Mouse (Mus musculus) left cerebral cortex, adult 8-10 months (tissue): ENCODE measurements around the gene Galnt17. TPM values are rescaled to one million over a fixed set of nuclear protein-coding genes. Genes with fewer than 3 reads are reported as not detected.
A peak's percentile ranks its signal among the peaks of the same experiment; 100 is the strongest.

ENCODE experiments used
- DNase-seq, 2 experiments: peaks; one replicate each; pipeline ENCODE4 v3.0.0; 2022; ENCODE audit warnings: low spot score in 2 of 2
- total RNA-seq, 4 experiments: library from RNA; stranded (reverse); gene quantifications; 2 replicates each; pipeline ENCODE4 v1.2.4; 2022

Galnt17 gene
- total RNA-seq, 4 experiments from 2014 or later: 33.1 to 35.1 (median 33.9) TPM

DNA sequence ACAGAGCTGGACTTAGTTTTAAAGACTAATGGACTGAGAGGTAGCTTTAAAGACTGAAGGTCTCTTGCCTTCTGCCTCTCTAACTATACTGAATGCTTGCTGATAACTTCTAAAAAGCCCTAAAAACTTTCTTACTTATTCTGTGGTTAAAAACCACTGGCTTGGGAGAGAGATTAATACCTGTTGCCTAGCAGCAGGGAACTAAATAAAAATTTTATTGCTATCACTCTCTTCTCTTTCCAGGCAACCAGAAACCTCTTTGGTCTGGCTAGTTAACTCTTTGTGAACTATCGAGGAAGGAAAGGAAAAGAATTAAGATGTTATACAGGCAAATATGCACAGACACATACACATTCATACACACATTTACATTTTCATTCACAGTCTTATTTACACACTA is 377.3 kb downstream of the Galnt17 start:
- DNase-seq: no peak

DNA sequence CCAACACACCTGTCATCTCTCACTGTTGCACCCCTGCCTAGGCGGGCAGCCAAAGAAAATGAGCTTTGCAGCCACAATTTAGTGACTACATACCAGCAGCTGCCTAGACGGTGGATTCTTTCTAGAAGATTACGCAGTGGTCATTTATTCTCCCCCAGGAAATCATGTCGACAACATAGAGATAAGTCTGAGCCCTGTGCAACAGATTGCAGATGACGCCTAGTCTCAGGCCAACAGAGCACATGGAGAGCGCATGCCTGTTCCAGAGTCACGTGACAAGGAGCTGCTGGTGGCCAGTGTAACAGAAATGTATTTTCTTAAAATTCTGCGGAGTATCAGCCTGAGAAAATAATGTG is 380.5 kb downstream of the Galnt17 start:
- no peak for DNase-seq

DNA sequence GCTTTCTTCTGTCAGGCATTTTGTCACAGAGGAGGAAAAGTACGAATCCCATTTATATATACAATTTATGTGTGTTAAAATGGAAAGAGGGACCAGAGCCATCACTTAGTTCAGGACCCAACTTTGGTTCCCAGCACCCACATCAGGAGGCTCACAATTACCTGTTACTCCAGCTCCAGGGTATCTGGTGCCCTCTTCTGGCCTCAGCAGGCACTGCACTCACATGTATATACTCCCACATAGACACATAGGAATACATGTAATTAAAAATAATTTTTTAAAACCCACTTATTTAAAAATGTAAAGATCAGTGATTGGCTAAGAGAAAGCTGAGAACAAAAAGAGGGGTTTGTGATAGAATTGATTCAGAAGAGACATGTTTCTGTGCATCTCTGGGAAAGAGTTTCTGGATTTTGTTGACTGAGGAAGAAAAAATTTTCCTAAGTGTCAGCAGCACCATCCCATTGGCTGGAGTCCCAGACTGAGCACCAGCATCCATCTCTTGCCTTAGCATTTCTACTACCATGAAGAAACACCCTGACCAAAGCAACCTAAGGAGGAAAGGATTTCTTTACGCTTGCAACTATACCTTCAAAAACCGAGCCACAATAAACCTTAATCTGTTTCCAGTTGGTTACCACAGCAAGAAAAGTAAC is 381.0 kb downstream of the Galnt17 start:
- DNase-seq: no peak

DNA sequence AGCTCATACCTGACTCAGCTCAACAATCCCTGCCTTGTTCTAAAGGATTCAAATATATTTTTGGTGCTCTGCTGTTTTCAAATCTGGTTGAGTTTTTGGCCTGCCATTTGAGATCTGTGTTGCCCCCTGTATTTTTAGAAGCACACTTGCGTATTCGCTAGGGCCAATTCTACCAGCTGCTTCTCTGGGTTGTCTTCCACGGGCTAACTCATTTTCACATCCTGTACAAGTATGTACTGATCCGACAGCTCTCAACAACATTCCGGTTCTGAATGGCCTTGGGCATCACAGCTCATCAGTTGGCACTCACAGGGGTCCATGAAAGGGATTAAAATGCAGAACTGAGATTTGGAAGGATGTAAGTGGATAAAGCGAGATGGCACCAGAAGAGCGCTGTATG is 382.6 kb downstream of the Galnt17 start:
- DNase-seq: no peak

DNA sequence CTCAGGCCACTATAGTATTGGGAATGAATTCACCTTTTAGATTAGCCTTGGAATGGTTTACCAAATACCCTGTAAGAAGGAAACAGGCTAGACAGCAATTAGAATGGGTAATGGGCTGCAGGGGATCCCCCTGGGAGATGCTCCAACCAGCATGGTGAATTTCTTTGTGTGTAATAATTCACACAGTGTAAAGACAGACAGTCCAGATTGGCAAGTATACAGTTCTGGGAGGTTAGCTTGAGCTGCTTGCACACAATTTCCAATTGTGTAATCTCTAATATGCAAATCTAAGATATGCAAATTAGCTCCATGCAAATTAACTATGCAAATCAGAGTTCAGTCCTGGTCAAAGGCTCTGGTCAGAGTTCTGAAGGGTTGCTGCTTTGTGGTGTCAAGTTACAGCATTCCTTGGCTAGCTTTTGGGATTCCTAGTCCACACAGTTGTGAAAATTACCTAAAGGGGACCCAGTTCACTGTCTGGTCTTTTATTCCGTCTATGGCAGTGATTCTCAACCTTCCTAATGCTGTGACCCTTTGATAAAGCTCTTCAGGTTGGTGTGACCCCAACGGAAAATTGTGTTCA is 384.0 kb downstream of the Galnt17 start:
- DNase-seq: no peak

DNA sequence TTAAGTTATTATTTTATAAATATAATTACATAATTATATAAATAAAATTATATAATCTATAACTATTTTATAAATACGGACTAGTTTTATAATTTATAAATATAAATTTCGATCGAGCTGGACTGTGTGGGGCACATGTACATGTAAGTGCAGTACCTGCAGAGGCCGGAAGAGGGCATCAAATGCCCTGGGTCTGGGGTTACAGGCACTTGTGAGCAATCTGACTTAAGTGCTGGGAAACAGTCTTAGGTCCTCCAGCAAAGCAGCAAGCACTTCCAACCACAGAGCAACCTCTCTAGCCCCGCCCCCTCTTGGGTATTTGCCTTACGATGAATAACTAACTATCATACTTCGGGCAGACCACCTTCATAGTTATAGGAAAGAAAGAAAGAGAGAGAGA is 388.3 kb downstream of the Galnt17 start:
- DNase-seq: no peak

DNA sequence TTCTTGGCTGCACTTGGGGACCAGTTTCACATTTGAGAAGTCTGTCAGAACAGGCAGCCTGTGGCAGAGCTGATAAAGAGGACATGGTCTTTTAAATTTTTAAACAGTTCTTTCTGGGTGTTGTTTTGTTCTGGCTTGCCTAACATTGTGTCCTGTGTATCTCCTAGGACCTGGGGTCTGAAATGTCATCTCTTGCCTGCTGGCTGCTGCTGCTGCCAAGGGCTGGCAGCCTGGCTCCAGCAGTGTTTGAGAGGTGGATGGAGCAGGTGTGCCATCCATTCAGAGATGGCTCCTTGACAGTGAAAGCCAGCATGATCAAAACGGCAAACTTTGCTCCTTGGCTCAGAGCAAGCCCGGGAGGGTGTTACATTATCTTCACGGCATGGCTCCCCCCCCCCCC is 393.7 kb downstream of the Galnt17 start:
- DNase-seq: no peak

DNA sequence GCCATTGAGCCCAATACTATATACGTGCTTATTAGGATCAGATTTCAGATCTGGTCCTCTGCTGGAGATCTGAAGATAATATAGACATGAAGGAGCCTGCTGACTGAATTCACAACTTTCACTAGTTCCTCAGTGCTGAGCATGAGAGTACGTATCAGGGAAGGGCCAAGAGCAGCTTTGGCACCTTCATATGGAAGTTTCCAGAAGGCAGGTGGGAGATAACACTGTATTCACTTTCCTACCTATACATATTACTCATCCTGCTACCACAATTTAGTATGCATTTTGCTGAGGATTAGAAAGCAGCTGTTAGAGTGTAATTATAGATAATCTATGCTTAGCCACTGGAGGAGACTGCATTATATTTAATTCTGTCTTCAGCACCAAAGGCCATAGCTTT is 396.7 kb downstream of the Galnt17 start:
- DNase-seq: peak in 1 of 2 experiments; percentile 20

DNA sequence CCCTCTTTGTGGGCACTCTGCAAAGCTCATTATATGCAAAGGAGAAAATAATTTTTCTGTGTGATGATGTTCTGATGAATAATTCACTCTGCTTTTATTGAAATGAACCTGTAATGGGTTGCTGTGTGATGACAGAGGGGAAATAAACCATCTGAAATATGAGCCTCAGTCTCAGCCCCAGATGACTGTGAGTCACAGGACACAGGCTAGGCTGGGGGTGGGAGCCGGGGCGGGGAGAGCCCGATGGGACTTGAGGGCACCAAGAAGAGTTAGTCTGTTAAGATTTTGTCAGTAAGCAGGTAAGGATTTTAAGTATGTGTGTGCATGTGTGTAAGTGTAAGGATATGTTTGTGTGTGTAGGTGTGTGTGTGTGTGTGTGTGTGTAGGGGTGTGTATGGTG is 406.6 kb downstream of the Galnt17 start:
- DNase-seq: no peak

DNA sequence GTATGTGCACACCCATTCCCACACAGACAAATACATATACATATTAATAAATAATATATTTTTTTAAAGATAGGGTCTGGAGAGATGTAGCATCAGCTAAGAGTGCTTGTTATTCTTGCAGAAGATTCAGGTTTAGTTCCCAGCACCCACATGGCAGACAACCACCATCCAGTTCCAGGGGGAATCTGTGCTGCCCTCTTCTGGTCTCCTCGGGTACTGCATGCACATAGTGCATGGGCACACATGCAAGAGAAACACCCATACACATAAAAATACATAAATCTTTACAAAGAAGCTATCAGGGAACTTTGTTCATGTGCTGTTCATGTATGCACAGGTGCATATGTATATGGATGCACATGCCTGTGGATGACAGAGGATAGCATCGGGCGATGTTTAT is 412.3 kb downstream of the Galnt17 start:
- no peak for DNase-seq

DNA sequence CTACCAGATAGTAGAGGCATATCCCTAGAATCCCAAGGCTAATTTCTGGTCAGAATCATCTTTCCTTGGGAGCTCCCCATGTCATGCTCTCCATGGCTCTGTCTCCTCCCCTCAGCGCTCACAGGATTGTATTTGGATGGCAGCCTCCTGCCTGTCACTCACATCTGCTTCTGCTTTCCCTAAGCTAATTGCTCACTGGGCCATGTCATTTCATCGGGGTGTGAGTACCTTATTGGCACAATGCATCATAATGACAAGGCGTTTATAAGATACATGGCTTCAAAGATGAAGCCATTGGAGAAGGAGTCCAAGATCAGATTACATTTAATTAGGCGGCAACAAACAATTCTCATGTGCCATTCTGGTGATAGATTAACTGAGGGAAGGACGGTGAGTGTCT is 416.6 kb downstream of the Galnt17 start:
- DNase-seq: no peak

DNA sequence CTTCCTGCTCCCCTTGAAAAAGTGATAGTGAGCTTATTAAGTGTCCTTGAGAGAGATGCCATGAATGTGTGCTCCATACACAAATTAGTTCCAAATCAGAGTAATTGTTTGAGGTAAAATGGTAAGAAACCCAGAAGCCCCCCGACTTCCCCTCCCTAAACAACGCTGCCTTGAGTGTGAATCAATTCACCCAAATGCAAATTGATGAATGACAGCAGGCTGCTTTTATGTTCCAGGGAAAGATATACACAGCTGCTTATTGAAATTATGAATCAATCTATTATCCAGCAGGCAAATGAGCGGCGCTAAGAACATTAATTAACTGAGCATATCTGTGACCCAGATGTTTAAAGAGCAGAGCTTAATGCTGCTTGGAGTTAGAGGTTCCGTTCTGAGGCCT is 428.0 kb downstream of the Galnt17 start:
- no peak for DNase-seq

DNA sequence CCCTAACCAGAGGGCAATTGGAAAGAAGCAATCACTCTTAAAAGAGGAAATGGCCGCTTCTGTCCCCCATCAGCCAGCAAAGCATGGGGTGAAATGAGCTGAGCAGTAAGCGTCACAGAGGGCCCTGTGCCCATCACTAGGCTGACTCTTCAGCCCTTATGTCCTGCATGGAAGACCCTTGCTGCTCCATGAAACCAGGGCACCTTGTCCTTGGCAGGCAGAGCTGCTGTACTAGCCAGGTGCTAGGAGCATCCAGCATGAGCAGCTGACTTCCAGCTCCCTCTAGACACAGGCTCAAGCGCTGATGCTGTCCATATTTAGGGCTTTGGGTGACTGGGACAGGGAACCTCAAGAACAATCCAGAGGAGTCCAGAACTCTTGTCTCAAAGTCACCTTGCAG is 432.9 kb downstream of the Galnt17 start:
- no peak for DNase-seq

DNA sequence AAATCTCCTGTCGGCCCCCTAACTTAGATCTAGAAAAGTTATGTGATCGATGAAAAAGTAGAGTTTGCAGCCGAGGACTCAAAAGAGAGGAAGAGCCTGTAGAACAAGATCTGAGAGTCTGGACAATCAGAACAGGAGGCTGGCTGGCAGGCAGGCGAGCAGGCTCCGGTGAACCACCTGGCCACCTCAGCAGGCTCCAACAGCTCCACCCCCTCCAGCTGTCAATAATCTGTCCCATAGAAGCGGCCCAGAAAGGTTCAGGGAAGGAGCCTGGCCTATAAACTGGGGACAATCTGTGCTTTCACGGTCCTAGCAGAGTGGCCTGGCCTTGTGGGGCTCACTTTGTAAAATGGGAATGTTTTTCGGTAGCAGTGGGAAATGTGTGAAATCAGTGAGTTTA is 437.2 kb downstream of the Galnt17 start:
- no peak for DNase-seq

DNA sequence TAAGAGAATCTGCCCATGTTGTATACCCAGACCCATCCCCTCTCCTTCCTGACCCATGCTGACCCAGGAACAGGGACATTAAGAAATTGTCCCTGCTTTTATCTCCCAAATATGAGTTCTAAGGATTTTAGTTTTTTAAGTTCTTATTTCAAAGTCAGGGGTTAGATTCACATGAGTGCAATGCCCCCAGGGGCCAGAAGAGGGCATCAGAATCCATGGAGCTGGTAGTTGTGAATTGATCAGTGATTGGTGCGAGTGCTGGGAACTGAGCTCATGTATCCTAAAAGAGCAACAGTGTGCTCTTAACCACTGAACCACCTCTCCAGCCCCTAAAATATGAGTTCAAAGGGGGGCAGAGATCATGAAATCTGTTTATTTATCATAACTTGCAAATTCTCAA is 438.4 kb downstream of the Galnt17 start:
- DNase-seq: no peak

DNA sequence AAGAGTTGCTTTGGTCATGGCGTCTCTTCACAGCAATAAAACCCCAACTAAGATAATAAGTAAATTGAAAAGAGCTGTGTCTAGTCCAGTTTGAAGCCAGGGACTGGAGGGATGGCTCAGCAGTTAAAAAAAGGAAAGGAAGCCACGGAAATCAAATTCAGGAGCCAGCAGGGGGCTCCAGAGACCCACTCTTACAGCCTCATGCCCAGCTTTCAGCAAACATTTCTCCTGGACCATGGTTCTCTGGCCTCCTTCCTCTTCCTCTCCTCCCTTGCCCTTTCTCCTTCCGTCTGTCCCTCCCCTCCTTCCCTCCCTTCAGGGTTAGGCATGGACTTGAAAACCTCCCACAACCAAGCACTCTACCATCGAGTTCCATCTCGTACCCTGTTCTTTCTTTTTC is 446.0 kb downstream of the Galnt17 start:
- DNase-seq: peak in 1 of 2 experiments; percentile 46

DNA sequence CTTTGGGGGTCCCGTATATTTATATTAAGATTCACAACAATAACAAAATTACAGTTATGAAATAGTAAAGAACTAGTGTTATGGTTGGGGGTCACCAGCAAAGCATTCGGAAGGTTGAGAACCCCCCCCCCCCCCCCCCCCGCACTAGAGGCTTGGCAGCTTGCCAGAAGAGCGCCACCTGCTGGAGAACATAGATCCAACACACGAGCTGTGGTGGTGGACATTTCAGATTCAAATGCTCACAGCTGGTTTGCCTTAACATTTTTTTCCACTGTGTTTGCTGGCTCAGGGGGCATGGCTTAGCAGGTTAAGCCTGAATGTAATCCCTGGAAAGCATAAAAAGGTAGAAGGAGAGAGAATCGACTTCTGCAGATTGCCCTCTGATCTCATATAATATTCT is 448.6 kb downstream of the Galnt17 start:
- DNase-seq: no peak

DNA sequence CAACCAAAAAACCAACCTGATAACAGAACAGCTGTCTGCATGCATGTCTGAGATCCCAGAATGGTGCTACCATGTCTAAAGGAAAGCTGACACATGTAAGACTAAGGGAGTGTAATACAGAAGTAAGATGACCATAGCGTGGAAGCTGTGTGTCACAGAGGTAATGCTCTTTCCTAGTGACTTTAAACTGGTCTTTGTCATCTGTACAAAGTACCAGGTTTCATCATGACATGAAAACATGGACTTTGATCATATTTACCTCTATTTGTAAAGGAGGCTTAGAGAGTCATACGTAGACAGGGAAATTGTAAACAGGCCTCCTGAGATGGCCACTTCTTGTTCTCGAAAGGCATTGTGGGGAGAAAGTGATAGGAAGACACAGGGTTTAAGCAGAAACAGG is 449.6 kb downstream of the Galnt17 start:
- no peak for DNase-seq

DNA sequence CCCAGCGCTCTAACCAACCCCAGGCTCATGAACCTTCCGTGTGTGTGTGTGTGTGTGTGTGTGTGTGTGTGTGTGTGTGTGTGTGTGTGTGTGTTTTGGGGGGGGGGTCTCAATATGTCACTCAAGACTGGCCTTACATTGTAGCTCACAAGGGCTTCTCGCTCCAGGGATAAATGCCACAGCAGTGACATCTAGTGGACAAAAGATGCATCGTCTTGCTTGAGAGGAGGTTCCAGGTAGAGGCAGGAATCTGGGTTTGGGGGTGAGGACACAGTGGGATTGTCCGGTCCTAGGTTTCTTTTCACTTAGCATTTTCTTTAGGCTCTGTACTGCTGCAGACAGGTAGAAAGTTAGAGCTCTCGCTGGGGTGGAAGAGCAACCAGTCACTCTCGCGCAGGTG is 450.1 kb downstream of the Galnt17 start:
- DNase-seq: no peak

DNA sequence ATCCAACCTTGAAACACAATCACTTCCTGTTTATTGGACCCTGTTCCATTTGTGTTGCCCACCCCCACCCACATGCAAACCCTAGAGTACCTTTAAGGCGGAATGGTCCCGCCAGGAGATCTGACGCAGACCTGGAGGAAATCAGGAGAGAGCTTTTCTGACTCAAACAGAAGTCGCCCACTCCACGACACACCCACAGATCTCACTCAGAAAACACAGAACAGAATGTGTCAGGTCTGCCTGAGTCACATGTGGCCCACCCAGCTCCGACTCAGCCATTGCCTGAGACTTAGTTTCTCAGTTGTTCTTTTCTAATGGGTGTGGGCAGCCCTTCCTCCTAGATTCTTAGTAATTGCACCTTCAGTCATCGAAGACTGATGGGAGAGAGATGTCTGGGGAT is 453.9 kb downstream of the Galnt17 start:
- peak in 1 of 2 experiments; percentile 78 for DNase-seq

DNA sequence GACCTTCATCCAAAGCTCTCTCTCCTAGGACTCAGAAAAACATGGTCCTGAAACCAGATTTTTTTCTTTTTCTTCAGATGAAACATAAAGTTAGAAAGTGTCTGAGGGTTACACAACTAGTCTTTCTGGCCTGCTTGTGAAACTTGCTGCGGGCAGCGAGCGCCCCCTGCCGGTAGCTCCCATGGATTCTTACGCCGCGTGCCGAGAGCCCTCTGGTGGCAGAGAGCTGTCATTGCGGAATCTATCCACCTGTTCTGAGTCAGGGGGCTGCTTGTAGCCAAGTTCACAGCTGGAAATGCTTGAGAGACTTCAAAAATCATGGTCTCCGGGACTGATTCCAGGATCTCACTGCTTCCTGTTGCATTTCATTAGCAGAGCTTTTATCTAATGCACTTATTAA is 454.9 kb downstream of the Galnt17 start:
- DNase-seq: peak; percentile 61 to 91

DNA sequence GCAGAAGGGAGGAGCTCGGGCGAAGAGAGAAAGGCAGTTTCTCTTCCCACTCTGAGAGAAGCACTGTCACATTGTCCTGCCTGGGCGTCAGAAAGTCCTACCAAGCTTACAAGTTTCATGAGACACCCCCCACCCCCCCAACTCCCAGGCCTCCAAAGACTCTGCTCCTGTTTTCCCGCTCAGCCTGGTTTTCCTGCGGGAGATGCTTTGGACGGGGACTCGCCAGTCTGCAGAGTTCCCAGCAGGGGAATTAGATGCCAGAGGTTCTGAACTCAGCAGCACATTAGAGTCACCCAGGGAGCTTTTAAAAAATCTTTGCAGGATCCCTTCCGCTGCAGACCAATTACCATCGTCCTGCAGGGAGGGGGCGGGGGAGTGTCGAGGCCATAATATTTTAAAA is 456.1 kb downstream of the Galnt17 start:
- DNase-seq: no peak

DNA sequence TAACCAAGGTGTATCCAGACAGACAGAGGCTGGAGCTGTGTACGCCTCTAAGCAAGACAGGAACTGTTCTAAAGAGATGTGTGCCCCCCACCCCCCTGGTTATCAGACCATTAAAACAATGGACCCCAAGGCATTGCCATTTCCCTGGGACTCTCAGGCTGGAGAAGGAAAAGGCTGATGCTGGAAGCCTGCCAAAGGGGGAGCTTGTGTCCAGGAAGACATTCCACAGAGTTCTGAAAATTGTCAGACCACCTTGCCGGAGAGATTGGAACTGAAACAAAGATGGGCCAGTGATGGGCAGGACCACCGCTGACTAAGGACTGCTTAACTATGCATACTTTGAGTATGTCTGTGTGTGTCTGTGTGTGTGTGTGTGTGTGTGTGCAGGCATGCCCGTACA is 458.7 kb downstream of the Galnt17 start:
- DNase-seq: no peak

DNA sequence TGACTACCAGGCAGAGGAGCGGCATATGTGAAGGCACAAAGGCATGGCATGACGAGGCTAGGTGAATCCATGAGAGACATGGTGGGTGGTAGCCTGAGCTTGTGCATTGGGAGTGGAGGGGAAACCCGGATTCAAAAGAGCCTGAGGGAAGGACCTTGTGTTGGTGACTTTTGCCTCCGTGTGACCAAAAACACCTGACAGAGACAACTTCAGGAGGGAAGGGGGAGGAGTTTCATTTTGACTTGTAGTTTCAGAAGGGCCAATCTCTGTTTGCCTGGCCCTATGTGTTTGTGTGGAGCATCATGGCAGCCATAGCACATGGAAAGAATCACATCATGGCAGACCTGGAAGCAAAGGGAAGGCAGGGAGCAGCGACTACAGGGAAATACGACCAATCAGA is 459.7 kb downstream of the Galnt17 start:
- DNase-seq: no peak
